Mouse (Mus musculus): ENCODE data around the gene Brinp2.

Brinp2 gene

GRCm38 (mm10) chr1:158295270-158295669, 60.9 kb downstream of the Brinp2 start:
- DNase-seq (ENCODE audit: low spot score in 2 of 2), result no peak

GRCm38 (mm10) chr1:158285198-158285597, 70.9 kb downstream of the Brinp2 start:
- DNase-seq (ENCODE audit: low spot score in 2 of 2), result no peak

- no peak for DNase-seq (ENCODE audit: low spot score in 2 of 2)
Measured at GRCm38 (mm10) chr1:158283869-158284268, 72.3 kb downstream of the Brinp2 start.

- no peak for DNase-seq (ENCODE audit: low spot score in 2 of 2)
Measured at GRCm38 (mm10) chr1:158272058-158272457, 84.1 kb downstream of the Brinp2 start.

- peak in 1 of 2 experiments; percentile 32 for DNase-seq (ENCODE audit: low spot score in 2 of 2)
Measured at GRCm38 (mm10) chr1:158267020-158267571, 89.0 kb downstream of the Brinp2 start.

- DNase-seq (ENCODE audit: low spot score in 2 of 2), result no peak
Measured at GRCm38 (mm10) chr1:158266293-158267019, 89.7 kb downstream of the Brinp2 start.

- DNase-seq (ENCODE audit: low spot score in 2 of 2), result no peak
Measured at GRCm38 (mm10) chr1:158259516-158260235, 96.5 kb downstream of the Brinp2 start.

- DNase-seq (ENCODE audit: low spot score in 2 of 2), result no peak
Measured at GRCm38 (mm10) chr1:158258685-158259292, 97.3 kb downstream of the Brinp2 start.

GRCm38 (mm10) chr1:158255912-158256680, 100.0 kb downstream of the Brinp2 start:
- no peak for DNase-seq (ENCODE audit: low spot score in 2 of 2)

GRCm38 (mm10) chr1:158252682-158253222, 103.4 kb downstream of the Brinp2 start:
- no peak for DNase-seq (ENCODE audit: low spot score in 2 of 2)

GRCm38 (mm10) chr1:158248266-158248665, 107.9 kb downstream of the Brinp2 start:
- no peak for DNase-seq (ENCODE audit: low spot score in 2 of 2)

- DNase-seq (ENCODE audit: low spot score in 2 of 2), result no peak
Measured at GRCm38 (mm10) chr1:158246476-158247153, 109.5 kb downstream of the Brinp2 start.

GRCm38 (mm10) chr1:158245486-158245885, 110.6 kb downstream of the Brinp2 start:
- DNase-seq (ENCODE audit: low spot score in 2 of 2), result no peak

- no peak for DNase-seq (ENCODE audit: low spot score in 2 of 2)
Measured at GRCm38 (mm10) chr1:158244016-158244415, 112.1 kb downstream of the Brinp2 start.

GRCm38 (mm10) chr1:158241848-158242556, 114.1 kb downstream of the Brinp2 start:
- DNase-seq (ENCODE audit: low spot score in 2 of 2), result no peak

- DNase-seq (ENCODE audit: low spot score in 2 of 2), result no peak
Measured at GRCm38 (mm10) chr1:158239841-158240240, 116.3 kb downstream of the Brinp2 start.

- no peak for DNase-seq (ENCODE audit: low spot score in 2 of 2)
Measured at GRCm38 (mm10) chr1:158238722-158239121, 117.4 kb downstream of the Brinp2 start.

GRCm38 (mm10) chr1:158228687-158229224, 127.4 kb downstream of the Brinp2 start:
- no peak for DNase-seq (ENCODE audit: low spot score in 2 of 2)

- DNase-seq (ENCODE audit: low spot score in 2 of 2), result no peak
Measured at GRCm38 (mm10) chr1:158227239-158227638, 128.9 kb downstream of the Brinp2 start.

- DNase-seq (ENCODE audit: low spot score in 2 of 2), result no peak
Measured at GRCm38 (mm10) chr1:158226689-158227088, 129.4 kb downstream of the Brinp2 start.
